Mouse (Mus musculus): ENCODE results near the gene Rbfox2.

DNA sequence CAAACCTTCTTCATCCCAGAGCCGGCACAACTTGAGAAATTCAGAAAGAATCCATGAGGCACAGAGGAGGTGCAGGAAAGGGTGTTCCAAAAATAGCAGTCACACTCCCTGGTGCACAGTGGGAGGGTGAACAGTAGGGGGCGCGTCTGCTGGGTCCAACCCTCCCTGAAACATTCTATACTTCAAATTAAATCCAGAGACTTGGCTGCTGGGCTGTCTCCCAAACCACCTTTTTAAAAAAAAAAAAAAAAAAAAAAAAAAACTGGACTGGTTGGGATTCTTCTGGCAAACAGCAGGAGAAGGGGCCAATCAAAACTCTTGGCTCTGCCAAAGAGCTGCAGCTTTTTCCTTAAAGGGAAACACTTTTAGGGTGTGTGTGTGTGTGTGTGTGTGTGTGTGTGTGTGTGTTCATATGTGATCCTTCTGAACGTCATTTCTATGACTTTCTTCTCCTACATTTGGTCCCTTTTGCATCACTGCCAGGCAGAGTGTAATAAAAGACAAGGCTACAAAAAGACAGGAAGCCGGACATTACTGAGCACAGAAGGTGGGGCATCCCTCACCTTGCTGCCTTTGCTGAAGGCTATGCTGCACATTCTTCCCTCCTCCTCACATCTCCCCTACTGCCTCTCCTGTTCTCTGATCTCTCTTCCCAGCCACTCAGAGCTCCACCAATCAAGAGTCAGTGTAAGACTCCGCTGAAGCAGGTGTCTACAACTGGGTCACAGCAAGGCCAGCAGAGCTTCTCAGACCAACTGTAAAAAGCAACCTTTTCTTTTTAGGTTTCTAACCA is 49.2 kb downstream of the Rbfox2 start:
- peak; percentile 76 for TF ChIP-seq CTCF (IDR thresholded peaks at IDR 0.05; ENCODE audit: low read depth, low read length)
- no peak for TF ChIP-seq POLR2A (IDR thresholded peaks at IDR 0.05; ENCODE audit: extremely low read depth, insufficient read depth, low read length)

Measured in liver, adult 2 months (tissue).